Mouse (Mus musculus): ENCODE data around the gene Ece1. TPM values are rescaled to one million over a fixed set of nuclear protein-coding genes. Genes with fewer than 3 reads are reported as not detected.

Gene Ece1
- polyA plus RNA-seq, 1 experiment from 2014 or later, result 23.9 TPM

GRCm38 (mm10) chr4:138005781-138006180, 143.7 kb downstream of the Ece1 start:
- no peak overlapping the region for H3K27ac ChIP-seq
- H3K9ac ChIP-seq (replicated peaks), result no peak overlapping the region
- peaks cover 87% of the 10 kb centered on the region for H3K36me3 ChIP-seq
- no peak overlapping the region for H3K4me3 ChIP-seq (replicated peaks)
- peaks cover 2% of the 10 kb centered on the region; the same call in 1 of the 2 replicates for H3K4me1 ChIP-seq (replicated peaks)
- ATAC-seq (ENCODE audit: insufficient number of reproducible peaks, insufficient read depth, low FRiP score, low TSS enrichment, low read depth), result no peak
- no peaks in the 10 kb centered on the region for H3K9me3 ChIP-seq
- 92% methylated on average over 1 of the region's 1 CpGs for WGBS
- no peak overlapping the region for H3K4me2 ChIP-seq
- no peaks in the 10 kb centered on the region for H3K27me3 ChIP-seq

GRCm38 (mm10) chr4:138006951-138007613, 145.0 kb downstream of the Ece1 start:
- Histone ChIP-seq H3K4me3 (replicated peaks) (no peak overlapping the region), H3K9me3 (no peaks in the 10 kb centered on the region), H3K36me3 (peaks cover 89% of the 10 kb centered on the region), H3K4me2 (no peak overlapping the region), H3K9ac (replicated peaks) (no peak overlapping the region), H3K27me3 (no peaks in the 10 kb centered on the region), H3K27ac (no peak overlapping the region; the same call in 1 of the 2 replicates), H3K4me1 (replicated peaks) (no peaks in the 10 kb centered on the region)
- WGBS, result 83% methylated on average over 9 of the region's 9 CpGs
- ATAC-seq (ENCODE audit: insufficient number of reproducible peaks, insufficient read depth, low FRiP score, low TSS enrichment, low read depth), result no peak

- Histone ChIP-seq H3K9me3 (no peaks in the 10 kb centered on the region), H3K27me3 (no peaks in the 10 kb centered on the region), H3K27ac (no peak overlapping the region), H3K36me3 (peaks cover 89% of the 10 kb centered on the region), H3K4me3 (replicated peaks) (no peak overlapping the region), H3K4me2 (no peak overlapping the region), H3K9ac (replicated peaks) (no peak overlapping the region), H3K4me1 (replicated peaks) (no peaks in the 10 kb centered on the region)
- ATAC-seq (ENCODE audit: insufficient number of reproducible peaks, insufficient read depth, low FRiP score, low TSS enrichment, low read depth), result no peak
- 94% methylated on average over 6 of the region's 6 CpGs for WGBS
These were observed 146.6 kb downstream of the Ece1 start for GRCm38 (mm10) chr4:138008646-138009045.

GRCm38 (mm10) chr4:138009786-138010502, 147.9 kb downstream of the Ece1 start:
- H3K9ac ChIP-seq (replicated peaks), result no peak overlapping the region
- WGBS, result 95% methylated on average over 4 of the region's 4 CpGs
- no peaks in the 10 kb centered on the region for H3K27me3 ChIP-seq
- H3K9me3 ChIP-seq, result no peaks in the 10 kb centered on the region
- no peaks in the 10 kb centered on the region for H3K4me1 ChIP-seq (replicated peaks)
- no peak for ATAC-seq (ENCODE audit: insufficient number of reproducible peaks, insufficient read depth, low FRiP score, low TSS enrichment, low read depth)
- no peak overlapping the region for H3K4me2 ChIP-seq
- peaks cover 90% of the 10 kb centered on the region for H3K36me3 ChIP-seq
- no peak overlapping the region for H3K4me3 ChIP-seq (replicated peaks)
- no peak overlapping the region for H3K27ac ChIP-seq

GRCm38 (mm10) chr4:138013723-138014479, 151.9 kb downstream of the Ece1 start:
- no peak overlapping the region for H3K27ac ChIP-seq
- no peak overlapping the region for H3K4me3 ChIP-seq (replicated peaks)
- whole genome bisulfite sequencing, result 93% methylated on average over 15 of the region's 15 CpGs
- H3K4me2 ChIP-seq, result no peak overlapping the region
- no peak overlapping the region for H3K9ac ChIP-seq (replicated peaks)
- no peaks in the 10 kb centered on the region for H3K4me1 ChIP-seq (replicated peaks)
- H3K9me3 ChIP-seq, result no peaks in the 10 kb centered on the region
- H3K27me3 ChIP-seq, result no peaks in the 10 kb centered on the region
- ATAC-seq (ENCODE audit: insufficient number of reproducible peaks, insufficient read depth, low FRiP score, low TSS enrichment, low read depth), result no peak
- H3K36me3 ChIP-seq, result peaks cover 94% of the 10 kb centered on the region

Other genes starting within 250 kb of the Ece1 start
- gene Rap1gap, start 197.5 kb upstream of the Ece1 start, polyA plus RNA-seq (2016; fragmentation: Nextera tagmentation; extraction: Ambion mirVana), result 5.9 and 8.4 TPM in 2 replicates
- 2.3 and 4.3 TPM in 2 replicates for gene Alpl, start 65.9 kb upstream of the Ece1 start, polyA plus RNA-seq (2016; fragmentation: Nextera tagmentation; extraction: Ambion mirVana)
- 48.2 and 51.9 TPM in 2 replicates for gene Eif4g3, start 130.8 kb downstream of the Ece1 start, polyA plus RNA-seq (2016; fragmentation: Nextera tagmentation; extraction: Ambion mirVana)

All from limb, embryonic 12.5 days (tissue).